Mouse (Mus musculus) forebrain, embryonic 14.5 days (tissue): Measurements from ENCODE around the gene Cadps. TPM values are rescaled to one million over a fixed set of nuclear protein-coding genes. Genes with fewer than 3 reads are reported as not detected.
A peak's percentile ranks its signal among the peaks of the same experiment; 100 is the strongest.

Experiments
- ATAC-seq: fragments of 200-750 bp; cut with Nextera tagmentation; 2 replicates; pipeline ENCODE4 v1.8.0; 2017; ENCODE audit warnings: mild to moderate bottlenecking, moderate library complexity
- DNase-seq: peaks from one replicate; pipeline ENCODE4 v3.0.0-alpha.2; 2015; ENCODE audit warnings: low spot score
- H3K27ac ChIP-seq: fragments of 300-500 bp; sonication (generic); 2 replicates; pipeline ENCODE4 v1.5.1; 2014; ENCODE audit warnings: low read depth, mild to moderate bottlenecking, control low read depth, low read length, moderate library complexity
- H3K27me3 ChIP-seq: fragments of 300-500 bp; sonication (generic); replicated peaks from 2 replicates; pipeline ENCODE4 v1.6.1; 2014; ENCODE audit warnings: low read length, control low read depth, mixed read lengths; ENCODE audit not compliant: control insufficient read depth, insufficient read depth
- H3K36me3 ChIP-seq: fragments of 300-500 bp; sonication (generic); 2 replicates; pipeline ENCODE4 v1.6.1; 2014; ENCODE audit warnings: low read length, control low read depth; ENCODE audit not compliant: control insufficient read depth, insufficient read depth
- H3K4me1 ChIP-seq: fragments of 300-500 bp; sonication (generic); 2 replicates; pipeline ENCODE4 v1.6.1; 2014; ENCODE audit warnings: antibody characterized with exemption, low read length, control low read depth; ENCODE audit not compliant: control insufficient read depth, insufficient read depth
- H3K4me2 ChIP-seq: fragments of 300-500 bp; sonication (generic); 2 replicates; pipeline ENCODE4 v1.6.1; 2014; ENCODE audit warnings: mild to moderate bottlenecking, control low read depth, low read length
- H3K4me3 ChIP-seq: fragments of 300-500 bp; sonication (generic); 2 replicates; pipeline ENCODE4 v1.5.1; 2014; ENCODE audit warnings: low read depth, low read length, control low read depth
- H3K9ac ChIP-seq: fragments of 300-500 bp; sonication (generic); 2 replicates; pipeline ENCODE4 v1.6.1; 2014; ENCODE audit warnings: mild to moderate bottlenecking, low read length, control low read depth, moderate library complexity
- H3K9me3 ChIP-seq: fragments of 300-500 bp; sonication (generic); replicated peaks from 2 replicates; pipeline ENCODE4 v1.6.1; 2016; ENCODE audit warnings: low read length, control low read depth, mixed read lengths; ENCODE audit not compliant: control insufficient read depth
- WGBS: fragments of 180-500 bp; shearing (Covaris S2); extraction: QIAGEN DNeasy Blood & Tissue Kit; methylation state at CpG from one replicate; pipeline ENCODE4 v1.1.7; 2014; 5-methylcytosine and 5-hydroxymethylcytosine counted together
- polyA plus RNA-seq: library from polyadenylated mRNA; unstranded; fragments of >200 nt; fragmentation: Nextera tagmentation; extraction: Ambion mirVana; gene quantifications from 2 replicates; pipeline ENCODE4 v1.2.1, GENCODE M21; 2014

Gene Cadps
- polyA plus RNA-seq, 1 experiment from 2014 or later = 36.0 TPM

- Histone ChIP-seq H3K4me3 (no peak overlapping the region), H3K4me1 (peaks cover 27% of the 10 kb centered on the region; the same call in 1 of the 2 replicates), H3K9ac (peak overlapping the region; percentile 40; the same call in 1 of the 2 replicates), H3K27me3 (peaks cover 14% of the 10 kb centered on the region; the same call in 1 of the 2 replicates), H3K9me3 (no peaks in the 10 kb centered on the region), H3K4me2 (peak overlapping the region; percentile 64), H3K27ac (peak overlapping the region; percentile 92), H3K36me3 (peaks cover 8% of the 10 kb centered on the region; the same call in 1 of the 2 replicates)
- WGBS = 1% methylated on average over 16 of the region's 16 CpGs
- peak; percentile 97 for DNase-seq
- peak; percentile 78 for ATAC-seq
Measured at GRCm38 (mm10) chr14:12337998-12338809, 484.7 kb downstream of the Cadps start.

GRCm38 (mm10) chr14:12337421-12337997, 485.4 kb downstream of the Cadps start:
- WGBS = under 1% methylated on average over 8 of the region's 8 CpGs
- ATAC-seq (peak; percentile 65), DNase-seq (no peak)
- Histone ChIP-seq H3K9ac (no peak overlapping the region), H3K27me3 (peaks cover 15% of the 10 kb centered on the region; the same call in 1 of the 2 replicates), H3K9me3 (no peaks in the 10 kb centered on the region), H3K4me2 (no peak overlapping the region), H3K4me3 (no peak overlapping the region), H3K4me1 (peaks cover 27% of the 10 kb centered on the region; the same call in 1 of the 2 replicates), H3K27ac (peak overlapping the region; percentile 92), H3K36me3 (peaks cover 6% of the 10 kb centered on the region; the same call in 1 of the 2 replicates)

- H3K36me3 ChIP-seq = no peaks in the 10 kb centered on the region
- H3K4me2 ChIP-seq = no peak overlapping the region
- ATAC-seq (no peak), DNase-seq (peak; percentile 69)
- 59% methylated on average over 7 of the region's 7 CpGs for WGBS
- no peak overlapping the region for H3K9ac ChIP-seq
- H3K4me1 ChIP-seq = peaks cover 27% of the 10 kb centered on the region; the same call in 1 of the 2 replicates
- no peak overlapping the region for H3K27ac ChIP-seq
- H3K9me3 ChIP-seq = no peaks in the 10 kb centered on the region
- H3K27me3 ChIP-seq = peaks cover 9% of the 10 kb centered on the region; the same call in 1 of the 2 replicates
- no peak overlapping the region for H3K4me3 ChIP-seq
Measured at GRCm38 (mm10) chr14:12334925-12335324, 488.0 kb downstream of the Cadps start.

GRCm38 (mm10) chr14:12333622-12334021, 489.3 kb downstream of the Cadps start:
- ATAC-seq = no peak
- WGBS = 82% methylated on average over 7 of the region's 7 CpGs

More at GRCm38 (mm10) chr14:12333622-12334021, 489.3 kb downstream of the Cadps start:
- no peaks in the 10 kb centered on the region for H3K36me3 ChIP-seq
- DNase-seq = no peak
- peaks cover 18% of the 10 kb centered on the region; the same call in 1 of the 2 replicates for H3K4me1 ChIP-seq
- no peak overlapping the region for H3K27ac ChIP-seq
- no peak overlapping the region for H3K4me3 ChIP-seq
- H3K4me2 ChIP-seq = no peak overlapping the region
- H3K27me3 ChIP-seq = peaks cover 9% of the 10 kb centered on the region; the same call in 1 of the 2 replicates
- no peak overlapping the region for H3K9ac ChIP-seq
- no peaks in the 10 kb centered on the region for H3K9me3 ChIP-seq
